Mouse (Mus musculus) T-helper 17 cell (primary cell): ENCODE measurements around the gene Oxct2a.
"Not testable (repeated sequence)": the region's sequence is repeated elsewhere in the genome, so short reads cannot be mapped to it uniquely, and the experiment has no call there.

Source experiments
- in situ Hi-C, 2 experiments: fragments of 300-600 bp; cut with MboI, MseI; formaldehyde crosslinking; loops; 1 replicate in 1 of 2; 2 replicates in 1 of 2; pipeline ENCODE4 v1.15.1; 2025; ENCODE audit warnings: high pct_unique_total_duplicates in 2 of 2

Oxct2a gene

GRCm38 (mm10) chr4:123323534-123323933, at the start of gene Oxct2a:
Oxct2a (minus strand) TSS chr4:123323634.
- in situ Hi-C loops, result loop anchor here in 1 of 2 experiments (5.0 kb wide), 1 partner anchor 206 kb away; the partner anchor contains the start of gene Oxct2b

- in situ Hi-C loops, result loop anchor here in 1 of 2 experiments (5.0 to 10.0 kb wide), 2 partner anchors 66 to 121 kb away; no protein-coding TSS in a partner anchor
Measured at GRCm38 (mm10) chr4:123363555-123363954, 40.1 kb upstream of the Oxct2a start.

GRCm38 (mm10) chr4:123360771-123361170, 37.3 kb upstream of the Oxct2a start:
- in situ Hi-C loops, result loop anchor here in 1 of 2 experiments (5.0 to 10.0 kb wide), 2 partner anchors 63 to 124 kb away; no protein-coding TSS in a partner anchor

GRCm38 (mm10) chr4:123358613-123359012, 35.2 kb upstream of the Oxct2a start:
- in situ Hi-C loops, result no loop called here

GRCm38 (mm10) chr4:123355941-123356340, 32.5 kb upstream of the Oxct2a start:
- in situ Hi-C loops, result no loop called here

GRCm38 (mm10) chr4:123353271-123353877, 29.9 kb upstream of the Oxct2a start:
- in situ Hi-C loops, result no loop called here

- in situ Hi-C loops, result no loop called here
Measured at GRCm38 (mm10) chr4:123343471-123343789, 20.0 kb upstream of the Oxct2a start.

- in situ Hi-C loops, result no loop called here
Measured at GRCm38 (mm10) chr4:123342642-123343470, 19.4 kb upstream of the Oxct2a start, which contains the start of gene Bmp8a. Bmp8a (minus strand) TSS chr4:123343252.

GRCm38 (mm10) chr4:123342091-123342641, 18.7 kb upstream of the Oxct2a start:
- in situ Hi-C loops, result no loop called here

- in situ Hi-C loops, result no loop called here
Measured at GRCm38 (mm10) chr4:123340232-123340631, 16.8 kb upstream of the Oxct2a start.

GRCm38 (mm10) chr4:123337693-123338092, 14.3 kb upstream of the Oxct2a start:
- in situ Hi-C loops, result no loop called here

GRCm38 (mm10) chr4:123335796-123336585, 12.6 kb upstream of the Oxct2a start:
- in situ Hi-C loops, result no loop called here

- in situ Hi-C loops, result not testable (repeated sequence)
Measured at GRCm38 (mm10) chr4:123335244-123335643, 11.8 kb upstream of the Oxct2a start.

- in situ Hi-C loops, result no loop called here
Measured at GRCm38 (mm10) chr4:123334177-123334576, 10.7 kb upstream of the Oxct2a start.

- in situ Hi-C loops, result no loop called here
Measured at GRCm38 (mm10) chr4:123333151-123333550, 9.7 kb upstream of the Oxct2a start.

- in situ Hi-C loops, result not testable (repeated sequence)
Measured at GRCm38 (mm10) chr4:123331961-123332360, 8.5 kb upstream of the Oxct2a start.

GRCm38 (mm10) chr4:123331326-123331725, 7.9 kb upstream of the Oxct2a start:
- in situ Hi-C loops, result no loop called here

- in situ Hi-C loops, result loop anchor here in 1 of 2 experiments (5.0 kb wide), 1 partner anchor 217 kb away; no protein-coding TSS in a partner anchor
Measured at GRCm38 (mm10) chr4:123328946-123329345, 5.5 kb upstream of the Oxct2a start.

- in situ Hi-C loops, result loop anchor here in 1 of 2 experiments (5.0 kb wide), 1 partner anchor 215 kb away; no protein-coding TSS in a partner anchor
Measured at GRCm38 (mm10) chr4:123327630-123328029, 4.2 kb upstream of the Oxct2a start.

GRCm38 (mm10) chr4:123326087-123326486, 2.7 kb upstream of the Oxct2a start:
- in situ Hi-C loops, result loop anchor here in 1 of 2 experiments (5.0 kb wide), 1 partner anchor 214 kb away; no protein-coding TSS in a partner anchor

GRCm38 (mm10) chr4:123322910-123323309, 524 bp downstream of the Oxct2a start:
- in situ Hi-C loops, result loop anchor here in 1 of 2 experiments (5.0 kb wide), 1 partner anchor 206 kb away; the partner anchor contains the start of gene Oxct2b
